Mouse (Mus musculus): ENCODE results near the gene Atoh7.

The Atoh7 gene

GRCm38 (mm10) chr10:63099941-63100562 lies 601 bp downstream of the Atoh7 start:
- DNase-seq = peak; percentile 41

- no peak for DNase-seq
Measured at GRCm38 (mm10) chr10:63100657-63101056, 1.2 kb downstream of the Atoh7 start.

DNA sequence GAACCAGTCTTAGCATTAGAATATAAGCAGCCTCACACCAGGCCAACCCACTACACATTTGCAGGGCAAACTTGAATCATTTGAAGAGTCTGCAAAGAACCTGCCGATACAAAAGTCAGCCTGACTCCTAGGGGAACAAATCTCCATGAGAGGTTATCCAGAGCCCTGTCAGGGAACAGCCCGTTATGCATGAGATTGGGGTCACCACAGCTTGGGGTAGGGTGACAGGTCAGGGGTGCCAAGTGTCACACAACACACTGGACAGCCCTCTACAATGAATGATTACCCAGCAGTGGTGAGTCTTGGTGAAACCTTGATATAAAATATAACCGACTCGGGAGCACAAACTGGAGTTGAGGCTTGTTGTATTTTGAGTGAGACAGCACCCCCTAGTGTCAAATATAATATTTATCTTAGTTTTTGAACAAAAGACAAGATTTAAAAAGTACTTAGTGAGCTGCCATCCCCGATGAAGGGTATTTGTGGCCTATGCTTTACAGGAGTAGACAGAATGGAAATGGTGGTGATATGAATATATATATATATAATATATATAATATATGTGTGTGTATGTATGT lies 13.7 kb downstream of the Atoh7 start:
- no peak for DNase-seq

- DNase-seq = no peak
Measured at GRCm38 (mm10) chr10:63113716-63114360, 14.4 kb downstream of the Atoh7 start.

DNA sequence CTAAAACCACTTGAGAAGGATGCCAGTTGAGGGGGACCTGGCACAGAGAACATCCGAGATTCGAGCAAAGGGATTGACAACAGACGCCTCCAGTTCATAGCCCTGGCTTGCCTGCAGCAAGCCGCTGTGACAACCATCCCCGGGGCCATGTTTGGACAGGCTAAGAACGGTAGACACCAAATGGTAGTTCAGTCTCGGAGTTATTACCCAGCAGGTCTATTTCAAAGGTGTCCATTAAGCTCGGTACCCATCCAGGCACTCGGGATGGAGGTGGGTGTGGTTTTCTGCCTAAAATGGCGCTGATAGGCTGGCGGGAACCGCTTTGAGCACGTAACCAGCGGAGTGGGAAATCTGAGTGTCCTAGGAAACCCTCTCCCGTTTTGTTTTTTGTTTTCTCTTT lies 16.4 kb downstream of the Atoh7 start:
- no peak for DNase-seq

- no peak for DNase-seq
Measured at GRCm38 (mm10) chr10:63116376-63116775, 16.9 kb downstream of the Atoh7 start.

DNA sequence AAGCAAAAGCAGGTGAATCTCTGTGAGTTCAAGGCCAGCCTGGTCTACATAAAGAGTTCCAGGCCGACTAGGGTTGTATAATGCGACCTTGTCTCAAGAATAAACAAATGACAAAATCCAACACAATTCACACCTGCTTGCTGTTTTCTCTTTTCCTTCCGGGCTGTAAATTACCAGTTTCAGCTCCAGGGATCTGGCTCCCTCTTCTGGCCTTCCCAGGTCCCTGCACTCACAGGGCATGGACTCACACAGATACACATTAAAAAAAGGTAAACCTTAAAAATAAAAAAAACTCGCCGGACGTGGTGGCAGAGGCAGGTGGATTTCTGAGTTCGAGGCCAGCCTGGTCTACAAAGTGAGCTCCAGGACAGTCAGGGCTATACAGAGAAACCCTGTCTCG lies 18.1 kb downstream of the Atoh7 start:
- DNase-seq = no peak

GRCm38 (mm10) chr10:63119916-63120315 lies 20.5 kb downstream of the Atoh7 start:
- no peak for DNase-seq

- no peak for DNase-seq
Measured at GRCm38 (mm10) chr10:63121961-63122360, 22.5 kb downstream of the Atoh7 start.

GRCm38 (mm10) chr10:63122516-63122915 lies 23.1 kb downstream of the Atoh7 start:
- DNase-seq = peak; percentile 40

DNA sequence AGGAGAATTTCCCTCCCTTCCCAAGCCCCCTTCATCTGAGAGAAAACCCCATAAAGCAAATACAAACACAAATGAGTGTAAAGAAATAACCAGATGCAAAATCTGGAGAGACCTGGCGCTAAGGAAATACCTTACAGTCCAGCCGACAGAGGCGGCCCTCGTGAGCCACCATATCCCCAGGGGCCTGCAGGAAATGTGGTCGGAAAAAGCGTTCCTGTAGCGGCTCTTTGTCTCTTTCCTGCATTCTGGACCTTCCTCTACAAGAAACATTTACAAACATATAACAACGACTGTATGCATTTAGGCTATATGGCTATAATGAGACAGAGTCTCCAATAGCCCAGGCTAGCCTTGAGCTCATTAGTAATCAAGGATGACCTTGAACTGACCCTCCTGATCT lies 23.7 kb downstream of the Atoh7 start:
- no peak for DNase-seq

- no peak for DNase-seq
Measured at GRCm38 (mm10) chr10:63124016-63124415, 24.6 kb downstream of the Atoh7 start.

GRCm38 (mm10) chr10:63125343-63125742 lies 25.9 kb downstream of the Atoh7 start:
- peak; percentile 19 for DNase-seq

DNA sequence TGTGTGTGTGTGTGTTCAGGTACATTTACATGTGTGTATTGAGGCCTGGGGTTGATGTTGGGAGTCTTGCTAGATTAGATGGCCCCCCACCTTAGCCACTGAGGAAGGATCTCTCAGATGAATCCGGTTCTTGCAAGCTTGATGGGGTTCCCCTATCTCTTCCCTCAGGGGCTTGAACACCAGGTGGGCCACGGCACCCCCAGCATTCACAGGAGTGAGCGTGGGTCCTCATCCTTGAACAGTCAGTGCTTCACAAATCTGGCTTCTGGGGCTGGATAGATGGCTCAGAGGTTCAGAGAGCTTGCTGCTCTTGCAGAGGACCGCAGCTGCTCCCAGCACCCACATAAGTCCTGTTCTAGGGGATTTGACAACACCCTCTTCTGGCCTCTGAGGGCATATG lies 26.7 kb downstream of the Atoh7 start:
- no peak for DNase-seq

DNA sequence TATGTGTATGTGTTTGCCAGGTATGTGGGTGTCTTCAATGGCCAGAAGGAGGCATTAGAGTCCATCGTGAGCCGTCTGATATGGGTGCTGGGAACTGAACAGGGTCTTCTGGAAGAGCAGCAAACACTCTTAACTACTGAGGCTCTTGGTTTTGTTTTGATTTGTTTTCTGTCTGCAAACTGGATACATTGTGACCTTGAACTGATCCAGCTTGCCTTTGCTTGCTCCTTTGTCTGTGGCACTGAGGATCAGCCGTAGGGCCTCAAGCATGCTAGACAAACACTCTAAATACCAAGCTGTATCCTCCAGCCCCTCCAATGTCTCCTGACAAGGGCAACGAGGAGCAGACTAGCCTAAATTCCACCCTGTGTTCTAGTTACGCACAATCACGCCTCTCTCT lies 27.7 kb downstream of the Atoh7 start:
- DNase-seq = no peak

DNA sequence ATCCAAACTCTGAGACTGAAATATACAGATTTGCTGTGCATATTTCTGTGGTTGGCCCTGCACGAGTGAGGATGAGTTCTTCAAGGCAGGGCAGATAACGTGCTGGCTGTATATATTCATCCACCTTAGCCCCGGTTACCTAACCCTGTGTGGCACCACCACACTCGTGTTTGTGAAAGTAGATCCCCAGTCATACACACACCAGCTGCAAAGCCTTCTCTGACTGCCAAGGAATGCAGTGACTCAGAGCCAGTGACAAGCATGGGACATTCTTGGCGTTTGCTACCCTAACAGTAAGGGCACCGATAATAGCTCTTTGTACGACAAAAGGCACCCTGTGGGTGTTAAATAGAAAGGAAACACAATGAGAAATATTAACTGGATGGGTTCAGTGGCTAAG lies 28.8 kb downstream of the Atoh7 start:
- peak; percentile 12 for DNase-seq

DNA sequence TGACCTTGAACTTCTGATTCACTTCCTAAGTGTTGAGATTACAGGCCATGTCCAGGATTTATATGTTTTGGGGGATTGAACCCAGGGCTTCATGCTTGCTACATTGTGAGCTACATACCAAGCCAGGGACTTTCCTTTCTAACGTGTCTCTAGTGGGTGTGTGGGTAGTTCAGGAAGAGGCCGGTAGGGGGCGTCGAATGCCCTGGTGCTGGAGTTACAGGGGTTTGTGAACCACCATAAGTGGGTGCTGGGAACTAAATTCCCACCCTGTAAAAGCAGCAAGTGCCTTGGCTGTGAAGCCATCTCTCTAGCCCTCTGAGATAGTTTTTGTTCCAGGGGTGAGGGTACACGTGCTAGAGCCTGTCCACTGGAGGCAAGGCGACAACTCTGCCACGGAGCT lies 31.0 kb downstream of the Atoh7 start:
- DNase-seq = no peak

DNA sequence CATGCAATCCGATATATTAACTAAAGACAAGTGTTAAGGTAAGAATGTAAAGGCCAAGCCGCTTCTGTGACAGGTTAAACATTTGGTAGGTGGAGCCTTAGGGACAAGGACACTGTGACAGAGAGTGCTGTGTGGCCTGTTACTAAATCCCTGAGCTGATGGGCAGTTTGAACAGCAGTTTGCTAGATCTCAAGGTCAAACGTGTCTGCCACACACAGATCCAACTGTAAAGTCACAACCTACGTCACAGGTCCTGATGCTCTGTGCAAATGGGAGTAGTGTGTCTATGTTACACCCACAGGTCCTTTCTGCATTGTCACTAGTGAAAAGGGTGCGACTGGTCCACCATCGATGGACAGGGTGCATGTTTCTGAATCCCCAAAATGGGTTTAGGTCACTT lies 32.9 kb downstream of the Atoh7 start:
- DNase-seq = no peak

GRCm38 (mm10) chr10:63133326-63133725 lies 33.9 kb downstream of the Atoh7 start:
- DNase-seq = no peak

DNA sequence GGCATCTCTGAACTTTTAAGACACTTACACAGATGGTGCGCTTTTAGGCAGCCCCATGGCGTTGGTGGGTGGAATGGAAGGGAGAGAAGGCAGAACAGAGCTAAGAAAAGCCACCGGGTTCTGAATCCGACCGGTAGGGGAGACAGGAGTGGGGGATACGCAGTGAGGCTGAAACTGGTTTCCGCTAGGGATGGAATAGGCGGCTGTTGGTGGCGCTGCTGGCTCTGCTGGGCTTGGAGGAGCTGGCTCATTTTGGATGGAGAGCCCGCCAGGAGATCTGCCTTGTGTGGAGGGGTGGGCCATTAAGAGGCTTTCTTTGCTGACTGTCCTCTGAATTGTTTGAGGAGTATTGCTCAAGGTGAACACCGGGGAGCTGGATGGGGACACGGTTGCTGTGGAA lies 36.2 kb downstream of the Atoh7 start:
- no peak for DNase-seq

DNA sequence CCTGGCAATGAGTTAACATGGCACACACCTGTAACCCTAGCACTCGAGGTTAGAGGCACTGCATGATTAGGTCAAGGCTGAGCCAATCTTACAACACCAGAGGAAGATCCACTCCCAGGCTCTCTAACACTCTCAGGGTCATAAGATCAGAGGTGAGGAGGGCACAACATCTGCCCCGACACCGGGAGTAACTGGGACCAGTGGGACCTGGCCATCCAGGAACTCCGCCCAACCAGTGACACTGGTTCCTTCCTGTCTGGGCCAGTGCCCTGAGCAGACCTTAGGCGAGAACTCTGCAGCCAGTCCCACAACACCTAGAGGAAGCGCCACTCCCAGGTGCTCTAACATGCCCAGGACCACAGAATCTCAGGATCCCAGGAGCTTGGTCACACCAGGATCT lies 37.0 kb downstream of the Atoh7 start:
- DNase-seq = no peak

DNA sequence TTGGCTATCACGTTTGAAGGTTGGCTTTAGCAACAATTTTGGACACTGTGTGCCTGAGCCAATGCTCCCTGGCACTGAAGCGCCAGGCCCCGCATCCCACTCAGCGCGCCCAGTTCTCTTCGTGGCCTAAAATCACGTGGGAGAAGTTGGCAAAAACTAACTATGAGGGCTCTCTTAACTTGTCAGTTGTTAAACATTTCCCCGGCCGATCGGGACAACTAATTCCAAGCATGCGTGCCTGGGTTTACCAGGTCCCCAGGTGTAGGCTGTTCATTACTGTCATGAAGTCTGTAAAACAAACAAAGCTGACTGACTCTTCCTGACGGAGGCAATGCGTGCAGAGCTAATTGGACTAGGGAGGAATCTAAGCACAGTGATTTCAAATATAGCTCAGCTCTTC lies 43.2 kb downstream of the Atoh7 start:
- DNase-seq = no peak
